Mouse (Mus musculus): ENCODE data around the gene Gtpbp3.

- TF ChIP-seq CTCF (IDR thresholded peaks at IDR 0.05) (no peak), EP300 (IDR thresholded peaks at IDR 0.05) (no peak)
Observed at GRCm38 (mm10) chr8:71469411-71469810, 18.5 kb upstream of the Gtpbp3 start.

Data from lung, postnatal 0 days (tissue).